Mouse (Mus musculus) layer of hippocampus, postnatal 14 days (tissue): ENCODE measurements around the gene Fcgrt. TPM values are rescaled to one million over a fixed set of nuclear protein-coding genes. Genes with fewer than 3 reads are reported as not detected.

Experiments
- microRNA-seq, 2 experiments: library from miRNA; unstranded; fragments of <30 nt; microRNA quantifications; one replicate each; pipeline ENCODE4 v1.2.0; 2021
- total RNA-seq, 2 experiments: library from RNA; stranded (reverse); gene quantifications; 2 replicates each; pipeline ENCODE4 v1.2.3; 2021

The Fcgrt gene
- total RNA-seq, 2 experiments from 2014 or later: 17.1 to 20.9 TPM

Small RNA genes lying within 50 kb of the gene (microRNA-seq; reads per million reads assigned to microRNA genes)
- gene Mir150 (1,054 to 1,069 reads per million in 2 experiments), gene Mir5121 (15.9 to 20.1 reads per million in 2 experiments)

Other genes starting within 250 kb of the Fcgrt start
- gene Pnkp, start 246.7 kb downstream of the Fcgrt start, total RNA-seq: 10 to 100 TPM; 32.3 to 33.3 TPM
- gene Ptov1, start 234.1 kb downstream of the Fcgrt start, total RNA-seq: 100 to 1,000 TPM; 272 to 295 TPM
- 100 to 1,000 TPM; 106 to 111 TPM for gene Med25, start 211.1 kb downstream of the Fcgrt start, total RNA-seq
- gene Fuz, start 207.8 kb downstream of the Fcgrt start, total RNA-seq: 10 to 100 TPM; 21.0 to 21.4 TPM
- gene Ap2a1, start 174.4 kb downstream of the Fcgrt start, total RNA-seq: 100 to 1,000 TPM; 310 to 327 TPM
- under 1 TPM in 1 of 2 experiments, not detected in 1; 0.69 TPM for gene Tsks, start 160.6 kb downstream of the Fcgrt start, total RNA-seq
- 100 to 1,000 TPM; 115 to 116 TPM for gene Cpt1c, start 129.0 kb downstream of the Fcgrt start, total RNA-seq
- gene Prmt1, start 117.3 kb downstream of the Fcgrt start, total RNA-seq: 100 to 1,000 TPM; 163 to 195 TPM
- gene Irf3, start 106.2 kb downstream of the Fcgrt start, total RNA-seq: 10 to 100 TPM; 33.8 to 46.5 TPM
- gene Bcl2l12, start 105.1 kb downstream of the Fcgrt start, total RNA-seq: 1 to 10 TPM; 2.0 to 3.9 TPM
- gene Scaf1, start 87.5 kb downstream of the Fcgrt start, total RNA-seq: 100 to 1,000 TPM; 153 to 158 TPM
- 10 to 100 TPM; 12.1 to 16.2 TPM for gene Rras, start 85.9 kb downstream of the Fcgrt start, total RNA-seq
- 10 to 100 TPM; 67.3 to 67.9 TPM for gene Prr12, start 51.0 kb downstream of the Fcgrt start, total RNA-seq
- gene Nosip, start 41.4 kb downstream of the Fcgrt start, total RNA-seq: 10 to 100 TPM; 49.2 to 55.4 TPM
- gene Prrg2, start 41.2 kb downstream of the Fcgrt start, total RNA-seq: 1 to 10 TPM; 5.3 to 7.4 TPM
- gene Rcn3, start 11.6 kb downstream of the Fcgrt start, total RNA-seq: 10 to 100 TPM; 10.3 to 13.8 TPM
- gene Rps11, start 20.6 kb upstream of the Fcgrt start, total RNA-seq: 100 to 1,000 TPM; 427 to 461 TPM
- gene Rpl13a, start 24.9 kb upstream of the Fcgrt start, total RNA-seq: 100 to 1,000 TPM; 736 to 824 TPM
- under 1 TPM in 1 of 2 experiments, not detected in 1; 0.39 TPM for gene Gm45713, start 32.4 kb upstream of the Fcgrt start, total RNA-seq
- gene Flt3l, start 32.6 kb upstream of the Fcgrt start, total RNA-seq: 1 to 10 TPM; 4.5 to 5.8 TPM
- 10 to 100 TPM; 46.1 to 46.5 TPM for gene Pih1d1, start 50.5 kb upstream of the Fcgrt start, total RNA-seq
- 10 to 100 TPM; 14.0 to 15.9 TPM for gene Aldh16a1, start 50.7 kb upstream of the Fcgrt start, total RNA-seq
- gene Slc17a7, start 60.1 kb upstream of the Fcgrt start, total RNA-seq: 1,000 to 10,000 TPM; 1,582 to 1,636 TPM
- under 1 TPM in 1 of 2 experiments, not detected in 1; 0.26 TPM for gene Gfy, start 75.7 kb upstream of the Fcgrt start, total RNA-seq
- not detected for gene Pth2, start 77.1 kb upstream of the Fcgrt start, total RNA-seq
- gene Ccdc155, start 101.0 kb upstream of the Fcgrt start, total RNA-seq: 1 to 10 TPM; 2.0 to 2.7 TPM
- gene Dkkl1, start 108.3 kb upstream of the Fcgrt start, total RNA-seq: 1 to 10 TPM; 2.6 to 3.3 TPM
- gene Tead2, start 111.9 kb upstream of the Fcgrt start, total RNA-seq: 10 to 100 TPM in 1 of 2 experiments, 1 to 10 TPM in 1; 6.9 to 11.5 TPM
- 1 to 10 TPM; 4.0 TPM for gene Cd37, start 135.3 kb upstream of the Fcgrt start, total RNA-seq
- gene Slc6a16, start 137.2 kb upstream of the Fcgrt start, total RNA-seq: 1 to 10 TPM; 1.4 to 2.3 TPM
- not detected for gene Slc6a21, start 173.7 kb upstream of the Fcgrt start, total RNA-seq
- 10 to 100 TPM; 14.8 to 15.5 TPM for gene Trpm4, start 229.9 kb upstream of the Fcgrt start, total RNA-seq
- gene Hrc, start 231.4 kb upstream of the Fcgrt start, total RNA-seq: under 1 TPM; 0.50 to 0.69 TPM